Mouse (Mus musculus): ENCODE data around the gene Gm37240.

- TF ChIP-seq CTCF (IDR thresholded peaks at IDR 0.05; ENCODE audit: low read depth, low read length) (no peak), EP300 (IDR thresholded peaks at IDR 0.05; ENCODE audit: insufficient read depth, low read depth, low read length) (no peak), POLR2A (IDR thresholded peaks at IDR 0.05; ENCODE audit: insufficient read depth, low read length) (no peak)
Observed at GRCm38 (mm10) chr3:85140488-85140887, 746.8 kb downstream of the Gm37240 start.

Data from ES-Bruce4 (cell line).